Mouse (Mus musculus): ENCODE results near the gene Stac3. TPM values are rescaled to one million over a fixed set of nuclear protein-coding genes. Genes with fewer than 3 reads are reported as not detected.

Stac3 gene
- polyA plus RNA-seq (2017; shearing (Covaris generic)), result not detected

GRCm38 (mm10) chr10:127500894-127501893 is at the start of gene Stac3:
TSS of gene Stac3 (plus strand) at chr10:127501686.

GRCm38 (mm10) chr10:127514764-127515163 is 13.3 kb downstream of the Stac3 start, which contains the start of gene Ndufa4l2:
TSS of gene Ndufa4l2 (plus strand) at chr10:127514967.

GRCm38 (mm10) chr10:127522088-127522581 is 20.6 kb downstream of the Stac3 start, which contains the start of gene Shmt2:
TSS of gene Shmt2 (minus strand) at chr10:127522444.

GRCm38 (mm10) chr10:127534036-127534928 is 32.8 kb downstream of the Stac3 start, which contains the start of gene Nxph4:
TSS of gene Nxph4 (minus strand) at chr10:127534559.

Other genes starting within 250 kb of the Stac3 start
- not detected for gene Kif5a, start 238.3 kb upstream of the Stac3 start, polyA plus RNA-seq (2017; shearing (Covaris generic))
- gene Dctn2, start 235.3 kb upstream of the Stac3 start, polyA plus RNA-seq (2017; shearing (Covaris generic)), result 74.6 TPM
- gene Mbd6, start 212.7 kb upstream of the Stac3 start, polyA plus RNA-seq (2017; shearing (Covaris generic)), result 8.4 TPM
- gene Mars, start 189.9 kb upstream of the Stac3 start, polyA plus RNA-seq (2017; shearing (Covaris generic)), result 55.4 TPM
- 193 TPM for gene Arhgap9, start 179.7 kb upstream of the Stac3 start, polyA plus RNA-seq (2017; shearing (Covaris generic))
- 0.09 TPM for gene Gli1, start 159.7 kb upstream of the Stac3 start, polyA plus RNA-seq (2017; shearing (Covaris generic))
- not detected for gene Inhbe, start 147.3 kb upstream of the Stac3 start, polyA plus RNA-seq (2017; shearing (Covaris generic))
- gene Inhbc, start 131.3 kb upstream of the Stac3 start, polyA plus RNA-seq (2017; shearing (Covaris generic)), result not detected
- gene R3hdm2, start 121.4 kb upstream of the Stac3 start, polyA plus RNA-seq (2017; shearing (Covaris generic)), result 42.4 TPM
- not detected for gene Ndufa4l2, start 13.3 kb downstream of the Stac3 start, polyA plus RNA-seq (2017; shearing (Covaris generic))
- 51.9 TPM for gene Shmt2, start 20.8 kb downstream of the Stac3 start, polyA plus RNA-seq (2017; shearing (Covaris generic))
- not detected for gene Nxph4, start 32.9 kb downstream of the Stac3 start, polyA plus RNA-seq (2017; shearing (Covaris generic))
- gene Lrp1, start 119.5 kb downstream of the Stac3 start, polyA plus RNA-seq (2017; shearing (Covaris generic)), result 0.59 TPM
- 217 TPM for gene Stat6, start 141.3 kb downstream of the Stac3 start, polyA plus RNA-seq (2017; shearing (Covaris generic))
- gene Nemp1, start 165.2 kb downstream of the Stac3 start, polyA plus RNA-seq (2017; shearing (Covaris generic)), result 8.3 TPM
- gene Nab2, start 166.9 kb downstream of the Stac3 start, polyA plus RNA-seq (2017; shearing (Covaris generic)), result 36.8 TPM
- 0.11 TPM for gene Myo1a, start 203.5 kb downstream of the Stac3 start, polyA plus RNA-seq (2017; shearing (Covaris generic))
- gene Tac2, start 222.8 kb downstream of the Stac3 start, polyA plus RNA-seq (2017; shearing (Covaris generic)), result not detected
- 0.42 TPM for gene Zbtb39, start 237.9 kb downstream of the Stac3 start, polyA plus RNA-seq (2017; shearing (Covaris generic))

All from effector memory CD4-positive, alpha-beta T cell, adult 5 months (primary cell).